Mouse (Mus musculus) megakaryocyte, embryonic 14.5 days (primary cell): Measurements from ENCODE around the gene Shisal2a.

ENCODE experiments used
- FLI1 ChIP-seq: IDR thresholded peaks from 2 replicates; pipeline ENCODE4 v1.6.1; 2012; ENCODE audit warnings: low read length, inconsistent platforms, mixed read lengths
- GATA1 ChIP-seq: IDR thresholded peaks from 3 replicates; pipeline ENCODE4 v1.6.1; 2012; ENCODE audit warnings: mixed read lengths, low read length, inconsistent platforms, borderline replicate concordance

- TF ChIP-seq GATA1 (no peak), FLI1 (no peak)
Measured at GRCm38 (mm10) chr4:108323588-108323987, 59.6 kb downstream of the Shisal2a start.
